Mouse (Mus musculus): ENCODE measurements around the gene Il27ra.
"Not testable (repeated sequence)": the region's sequence is repeated elsewhere in the genome, so short reads cannot be mapped to it uniquely, and the experiment has no call there.

Gene Il27ra

DNA sequence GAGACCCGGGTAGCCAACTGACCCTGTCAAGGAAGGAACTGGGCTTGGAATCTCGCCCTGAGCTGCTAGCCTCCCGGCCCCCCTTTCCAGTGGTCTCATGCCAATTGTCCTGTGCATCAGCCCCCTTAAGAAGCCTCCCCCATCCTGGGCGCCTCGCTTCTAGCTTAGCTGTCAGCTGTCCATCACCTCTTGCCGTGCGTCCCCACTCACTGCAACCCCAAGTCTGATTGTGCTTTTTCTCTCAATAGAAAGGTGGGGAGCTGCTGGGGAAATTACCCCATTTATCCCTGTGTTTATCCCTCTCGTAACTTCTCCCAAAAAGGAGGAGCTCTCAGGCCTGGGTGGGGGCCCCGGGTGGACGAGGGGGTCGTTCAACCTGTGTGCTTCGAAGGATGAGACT is 46.4 kb downstream of the Il27ra start:
- DNase-seq: no peak

DNA sequence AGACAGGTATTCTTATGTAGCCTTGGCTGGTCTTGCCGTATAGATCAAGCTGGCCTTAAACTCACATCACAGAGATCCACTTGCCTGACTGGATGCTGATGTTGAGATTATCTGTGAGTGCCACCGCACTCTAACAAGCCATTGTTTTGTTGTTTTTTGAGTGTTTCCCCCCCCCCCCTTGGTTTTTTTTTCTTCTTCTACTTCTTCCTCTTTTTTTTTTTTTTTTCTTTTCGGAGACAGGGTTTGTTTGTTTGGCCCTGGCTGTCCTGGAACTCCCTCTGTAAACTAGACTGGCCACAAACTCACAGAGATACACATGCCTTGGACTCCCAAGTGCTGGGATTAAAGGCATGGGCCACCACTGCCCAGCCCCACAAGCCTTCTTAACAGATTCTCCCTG is 48.4 kb downstream of the Il27ra start:
- no peak for DNase-seq

DNA sequence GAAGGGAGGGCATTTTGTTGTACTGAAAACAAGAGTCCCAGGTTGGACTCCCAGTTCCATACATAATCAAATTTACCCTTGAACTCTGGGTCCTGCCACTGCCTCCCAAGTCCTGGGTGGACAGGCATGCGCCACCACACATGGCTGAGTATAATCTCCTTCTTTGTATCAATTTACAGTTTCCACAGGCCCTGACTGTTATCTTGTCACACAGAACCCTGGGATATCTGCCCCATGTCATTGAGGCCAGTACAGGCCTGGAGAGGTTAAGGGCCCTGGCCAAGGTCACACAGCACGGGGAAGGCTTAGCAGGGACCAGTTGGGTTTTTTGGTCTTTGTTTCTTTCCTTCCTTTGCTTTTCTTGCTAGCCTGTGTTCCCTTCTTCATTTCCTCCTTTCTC is 49.9 kb downstream of the Il27ra start:
- no peak for DNase-seq

GRCm38 (mm10) chr8:83990170-83990569 is 52.2 kb downstream of the Il27ra start:
- no peak for DNase-seq

DNA sequence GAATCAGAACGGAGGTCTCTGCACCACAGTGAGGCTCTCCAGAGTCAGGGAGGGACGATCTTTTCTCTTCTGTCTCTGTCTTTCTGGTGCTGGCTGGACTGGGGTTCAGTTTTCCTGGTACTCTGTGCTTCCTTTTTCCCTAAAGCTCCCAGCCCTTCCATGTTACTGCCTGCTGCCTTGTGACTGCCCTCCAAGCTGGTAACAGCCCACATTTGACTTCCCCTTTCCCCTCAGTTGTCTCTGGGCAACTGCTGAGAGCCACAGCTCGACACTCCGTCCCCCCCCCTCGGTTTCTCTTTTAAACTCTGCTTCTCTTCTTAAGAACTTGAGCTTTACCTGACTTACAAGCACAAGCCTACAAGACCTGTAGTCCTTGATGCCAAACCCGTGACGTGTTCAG is 53.1 kb downstream of the Il27ra start:
- DNase-seq: no peak

DNA sequence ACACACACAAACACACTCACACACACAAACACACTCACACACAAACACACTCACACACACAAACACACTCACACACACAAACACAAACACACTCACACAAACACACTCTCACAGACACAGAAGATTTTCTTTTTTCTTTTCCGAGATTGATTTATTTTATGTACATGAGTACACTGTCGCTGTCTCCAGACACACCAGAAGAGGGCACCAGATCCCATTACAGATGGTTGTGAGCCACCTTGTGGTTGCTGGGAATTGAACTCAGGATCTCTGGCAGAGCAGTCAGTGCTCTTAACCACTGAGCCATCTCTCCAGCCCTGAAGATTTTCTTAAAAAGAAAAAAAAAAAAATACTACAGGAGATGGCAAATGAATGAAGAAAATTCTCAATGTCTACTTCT is 59.2 kb downstream of the Il27ra start:
- DNase-seq: not testable (repeated sequence)

DNA sequence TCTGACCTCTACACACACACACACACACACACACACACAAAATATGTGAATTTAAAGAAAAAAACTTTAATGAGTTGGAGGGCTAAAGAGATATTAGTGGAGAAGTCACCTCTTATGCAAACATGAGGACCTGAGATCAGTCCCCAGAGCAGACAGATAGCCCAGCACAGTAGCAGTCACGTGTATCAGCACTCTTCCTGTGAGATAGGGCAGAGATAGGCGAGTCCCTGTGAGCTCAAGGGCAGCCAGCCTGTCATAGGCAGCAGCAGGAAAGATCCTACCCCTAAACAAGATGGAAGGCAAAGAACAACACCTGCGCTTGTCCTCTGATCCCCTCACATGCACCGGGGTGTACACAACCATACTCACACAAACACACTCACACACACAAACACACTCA is 59.9 kb downstream of the Il27ra start:
- no peak for DNase-seq

GRCm38 (mm10) chr8:83981533-83981932 is 60.9 kb downstream of the Il27ra start:
- DNase-seq: no peak

- no peak for DNase-seq
Measured at GRCm38 (mm10) chr8:83980845-83981244, 61.5 kb downstream of the Il27ra start.
